Mouse (Mus musculus) adrenal gland (tissue): ENCODE results near the gene Sbk2.
"Not testable (repeated sequence)": the region's sequence is repeated elsewhere in the genome, so short reads cannot be mapped to it uniquely, and the experiment has no call there.

Experiments
- intact Hi-C: fragments of 180-260 bp; cut with DNase I; formaldehyde crosslinking; loops from one replicate; pipeline ENCODE4 v1.15.1; 2025
- long read RNA-seq, 2 experiments: library from polyadenylated mRNA; unstranded; transcript quantifications; one replicate each; pipeline ENCODE4 v2.0.0; 2020; ENCODE audit warnings: borderline replicate concordance in 1 of 2; ENCODE audit not compliant: insufficient replicate concordance in 1 of 2

Gene Sbk2
- long read RNA-seq, experiment 1, result 0 reads
- long read RNA-seq, experiment 2, result 0 reads

DNA sequence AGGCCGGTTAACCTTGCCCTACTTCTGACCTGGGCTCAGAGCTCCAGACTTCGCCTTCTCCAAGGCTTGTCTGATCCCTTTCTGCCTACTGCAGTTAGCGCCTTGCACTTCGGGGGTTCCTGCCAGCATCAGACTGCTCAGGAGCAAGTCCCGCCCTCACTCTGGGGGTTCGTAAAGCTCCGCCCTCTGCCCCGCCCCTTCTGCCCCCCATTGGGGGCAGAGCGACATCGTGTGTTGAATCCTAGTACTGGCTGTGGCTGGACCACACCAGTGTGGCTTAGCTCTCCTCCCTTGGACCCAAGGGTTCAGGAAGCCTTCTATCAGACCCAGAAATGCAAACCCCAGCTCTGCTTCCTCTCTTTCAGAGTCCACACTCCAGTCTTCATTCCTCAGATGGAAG lies at the start of gene Sbk2:
Sbk2 (minus strand) TSS at position 135 of the 400 bp plus-strand sequence.
- intact Hi-C loops, result loop anchor here (2.0 kb wide), 1 partner anchor 21 kb away; no protein-coding TSS in a partner anchor

DNA sequence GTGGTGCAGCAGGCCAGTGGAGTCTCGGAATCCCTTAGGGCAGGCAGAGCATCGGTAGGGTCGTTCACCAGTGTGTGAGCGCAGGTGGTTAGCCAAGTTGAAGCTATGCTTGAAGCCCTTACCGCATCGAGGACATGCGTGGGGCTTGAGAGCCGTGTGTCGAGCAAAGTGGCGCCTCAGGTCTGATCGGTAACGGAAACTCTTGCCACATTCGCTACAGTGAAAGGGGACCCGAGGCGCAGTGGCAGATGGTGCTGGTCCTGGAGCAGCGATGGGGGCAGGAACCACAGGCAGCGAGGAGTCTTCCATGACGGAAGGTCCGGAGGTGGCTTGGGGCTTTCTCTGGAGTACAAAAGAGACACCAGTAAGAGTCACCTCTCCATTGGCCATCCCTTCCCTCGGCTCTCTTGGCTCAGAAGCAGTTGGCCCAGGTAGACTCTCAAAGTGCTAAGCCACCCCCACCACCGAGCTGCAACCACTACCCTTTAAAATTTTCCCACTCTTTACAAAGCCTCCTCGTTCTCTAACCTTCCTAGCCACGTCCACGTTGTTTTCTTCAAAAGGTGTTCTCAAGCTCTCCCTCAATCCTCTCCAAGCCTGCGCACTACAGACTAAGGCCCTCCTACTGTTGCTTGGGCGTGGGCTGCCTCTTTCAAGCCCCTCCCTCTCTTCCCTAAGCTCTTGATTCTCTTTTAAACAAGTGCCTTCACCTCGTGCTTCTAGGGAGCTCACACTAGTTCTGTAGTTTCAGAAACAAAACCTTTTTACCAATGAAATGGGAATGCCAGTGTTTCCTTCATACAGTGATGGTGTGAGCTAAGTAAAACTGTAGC lies 48.7 kb upstream of the Sbk2 start:
- intact Hi-C loops, result no loop called here

DNA sequence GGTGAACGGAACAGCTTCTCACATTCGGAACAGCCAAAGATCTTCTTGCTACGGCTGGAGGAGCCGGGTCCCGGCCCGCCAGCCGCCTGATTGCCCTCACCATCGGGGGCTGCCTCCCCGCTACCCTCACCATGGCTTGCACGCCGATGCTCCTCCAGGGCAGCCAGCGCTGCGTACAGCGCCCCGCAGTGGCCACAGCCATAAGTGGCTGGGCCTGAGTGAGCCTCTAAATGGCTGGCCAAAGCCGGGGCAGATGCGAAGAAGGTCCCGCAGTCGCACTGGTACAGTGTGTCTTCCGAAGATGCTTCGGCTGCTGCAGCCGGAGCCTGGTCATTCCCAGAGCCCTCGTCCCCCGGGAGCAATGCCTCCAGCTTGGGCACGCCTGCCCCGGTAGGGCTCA lies 44.0 kb upstream of the Sbk2 start:
- intact Hi-C loops, result no loop called here

DNA sequence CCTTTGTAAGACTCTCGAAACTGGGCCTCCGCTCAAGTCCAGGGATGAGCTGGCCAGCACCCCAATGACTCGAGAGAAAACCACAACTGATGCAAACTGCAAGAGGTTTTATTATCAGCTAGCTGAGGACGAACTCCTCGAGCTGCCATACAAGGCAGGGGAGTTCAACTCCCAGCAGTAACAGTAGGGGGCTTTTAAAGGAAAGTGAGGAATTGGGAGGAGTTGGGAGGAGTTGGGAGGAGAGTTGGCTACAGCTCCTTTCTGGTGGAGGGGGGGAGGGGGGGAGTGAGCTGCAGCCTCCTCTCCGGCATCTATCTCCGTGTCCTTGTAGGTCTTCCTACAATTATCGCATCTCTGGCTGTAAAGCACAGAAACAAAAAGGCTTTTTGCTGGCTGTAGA lies 38.7 kb upstream of the Sbk2 start:
- intact Hi-C loops, result not testable (repeated sequence)

DNA sequence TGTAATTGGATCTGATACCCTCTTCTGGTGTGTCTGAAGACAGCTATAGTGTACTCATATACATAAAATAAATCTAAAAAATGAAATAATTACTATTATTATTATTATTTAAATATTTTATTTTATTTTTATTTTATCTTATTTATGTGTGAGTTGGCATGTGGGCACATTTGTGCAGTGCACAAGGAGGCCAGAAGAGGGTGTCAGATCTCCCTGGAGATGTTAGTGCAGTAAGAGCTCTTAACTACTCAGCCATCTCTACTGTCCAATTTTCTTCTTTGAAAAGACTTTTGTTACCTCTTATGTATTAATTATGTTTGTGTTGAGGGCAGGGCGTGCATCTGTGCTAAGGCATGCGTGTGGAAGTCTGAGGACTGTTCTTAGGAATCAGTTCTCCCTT lies 35.7 kb upstream of the Sbk2 start:
- intact Hi-C loops, result loop anchor here (5.0 to 10.0 kb wide), 2 partner anchors 52 to 55 kb away; partner anchors contain the start of gene Zfp580

DNA sequence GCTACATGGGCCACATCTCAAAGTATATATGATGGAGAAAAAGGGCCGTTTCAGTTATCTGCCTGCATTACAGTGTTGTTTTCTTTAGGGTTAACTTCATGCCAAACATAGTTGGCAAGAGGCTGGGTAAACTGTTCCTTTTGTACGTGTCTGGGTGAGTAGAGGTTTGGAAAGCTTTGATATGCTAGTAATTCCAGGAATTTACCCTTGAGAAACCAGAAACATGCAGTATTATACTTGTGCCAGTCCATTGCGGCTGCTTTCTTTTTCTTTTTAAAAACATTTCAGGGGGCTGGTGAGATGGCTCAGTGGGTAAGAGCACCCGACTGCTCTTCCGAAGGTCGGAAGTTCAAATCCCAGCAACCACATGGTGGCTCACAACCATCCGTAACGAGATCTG lies 32.7 kb upstream of the Sbk2 start:
- intact Hi-C loops, result loop anchor here (5.0 to 10.0 kb wide), 2 partner anchors 52 to 55 kb away; partner anchors contain the start of gene Zfp580

DNA sequence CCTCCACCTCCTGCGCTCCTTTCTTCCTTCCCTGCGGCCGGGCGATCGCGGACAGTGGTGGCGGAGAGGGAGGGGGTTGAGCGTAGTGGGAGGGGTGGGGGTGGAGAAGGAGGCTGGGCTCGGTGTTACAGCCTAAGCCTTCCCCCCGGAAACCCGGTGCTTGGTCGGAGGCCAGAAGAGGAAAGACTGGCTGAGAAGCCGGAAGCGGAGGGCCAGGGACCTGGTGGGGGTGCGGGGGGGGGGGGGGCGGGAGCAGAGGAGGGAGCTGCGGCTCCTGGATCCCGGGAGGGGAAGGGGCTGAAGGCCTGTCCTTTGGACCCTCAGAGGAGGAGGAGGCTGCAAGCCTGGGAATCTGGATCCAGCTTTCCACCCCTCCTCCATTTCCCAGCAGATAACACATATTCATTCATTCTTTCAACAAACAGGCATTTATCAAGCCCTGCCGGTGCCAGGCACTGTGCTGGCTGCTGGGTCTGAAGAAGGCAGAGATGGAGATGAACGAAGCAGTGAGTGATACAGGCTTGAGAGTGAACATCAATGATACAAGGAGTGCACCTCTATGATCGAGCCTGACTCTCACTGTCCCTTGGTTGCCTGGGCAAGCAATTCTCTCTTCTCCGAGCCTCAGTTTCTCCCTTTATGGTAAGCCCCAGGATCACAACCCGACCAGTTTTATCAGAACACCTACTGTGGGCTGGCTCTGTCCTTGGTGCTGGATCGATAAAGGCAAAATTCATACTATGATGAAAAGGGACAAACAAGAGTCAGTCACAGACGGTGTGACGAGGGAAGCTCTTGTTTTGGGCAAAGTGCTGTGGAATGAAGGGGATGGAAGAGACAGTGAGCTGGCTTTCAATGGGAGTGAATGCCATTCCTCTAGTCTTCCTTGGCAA lies 32.0 kb upstream of the Sbk2 start, which contains the start of gene Zfp579:
Zfp579 (minus strand) TSS at position 156 of the 893 bp plus-strand sequence.
- intact Hi-C loops, result loop anchor here (5.0 to 10.0 kb wide), 2 partner anchors 51 to 56 kb away; partner anchors contain the start of gene Zfp580

DNA sequence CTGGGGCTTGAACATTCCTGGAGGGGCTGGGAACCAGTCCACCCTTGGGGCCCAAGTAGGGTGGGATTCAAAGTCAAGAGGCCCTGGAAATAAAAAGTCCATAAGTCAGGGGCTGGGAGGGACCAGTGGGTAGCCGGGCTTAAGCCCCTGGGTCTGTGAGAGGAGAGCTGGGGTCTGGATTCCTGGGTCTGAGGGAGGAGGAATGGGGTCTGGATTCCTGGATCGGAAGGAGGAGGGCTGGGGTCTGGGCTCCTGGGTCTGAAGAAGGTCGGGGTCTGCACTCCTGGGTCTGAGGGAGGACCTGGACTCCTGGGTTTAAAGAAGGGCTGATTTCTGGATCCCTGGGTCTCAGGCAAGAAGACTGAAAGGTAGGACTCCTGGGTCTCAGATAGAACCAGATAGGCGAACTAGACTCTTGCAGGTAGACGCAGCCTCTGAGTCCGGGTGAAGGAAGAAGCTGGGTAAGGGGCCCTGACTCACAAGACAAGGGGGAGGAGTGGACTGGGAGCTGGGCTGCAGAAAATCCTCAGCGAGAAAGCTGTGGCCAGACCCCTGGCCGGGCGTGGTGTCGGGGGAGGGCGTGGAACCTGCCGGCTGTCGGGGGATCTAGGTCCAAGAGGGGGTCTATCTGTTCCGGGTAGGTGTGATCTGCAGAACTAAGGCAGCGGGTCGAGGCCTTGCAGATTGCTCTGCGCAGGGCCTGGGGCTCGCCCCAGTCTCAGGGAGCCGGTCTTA lies 31.2 kb upstream of the Sbk2 start:
- intact Hi-C loops, result loop anchor here (5.0 to 10.0 kb wide), 2 partner anchors 51 to 57 kb away; partner anchors contain the start of gene Zfp580

DNA sequence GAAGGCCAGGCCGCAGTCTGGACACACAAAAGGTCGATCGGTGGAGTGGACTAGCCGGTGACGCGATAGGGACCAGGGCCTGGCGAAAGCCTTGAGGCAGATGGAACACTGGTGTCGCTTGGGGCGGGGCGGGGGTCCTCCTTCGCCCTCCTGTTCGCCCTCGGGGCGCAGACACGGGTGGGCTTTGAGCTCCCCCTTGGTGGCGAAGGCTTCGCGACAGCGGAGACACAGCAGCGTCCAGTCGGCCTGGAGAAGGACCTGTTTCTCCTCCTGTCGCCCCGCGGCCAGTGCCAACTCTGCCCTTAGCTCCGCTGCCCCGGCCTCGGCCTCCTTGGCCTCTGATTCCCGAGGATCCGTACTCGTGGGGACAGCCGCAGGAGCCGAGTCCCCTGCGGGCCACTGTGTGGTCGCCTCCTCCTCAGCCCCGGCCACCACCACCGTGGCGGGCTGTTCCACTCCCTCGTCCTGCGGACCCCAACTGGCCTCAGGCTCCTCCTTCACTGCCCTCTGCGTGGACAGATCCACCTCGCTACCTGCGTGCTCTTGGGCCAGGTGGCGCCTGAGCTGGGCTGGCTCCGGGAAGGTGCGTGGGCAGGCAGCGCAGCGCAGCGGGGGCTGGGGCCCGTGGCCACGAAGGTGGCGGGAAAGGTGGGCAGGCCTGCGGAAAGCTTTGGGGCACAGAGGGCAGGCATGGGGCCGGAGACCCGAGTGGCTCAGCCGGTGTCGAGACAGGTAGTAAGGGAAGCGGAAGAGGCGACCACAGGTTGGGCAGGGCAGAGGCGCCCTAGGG lies 30.0 kb upstream of the Sbk2 start:
- intact Hi-C loops, result loop anchor here (10.0 kb wide), 1 partner anchor 49 kb away; no protein-coding TSS in a partner anchor

DNA sequence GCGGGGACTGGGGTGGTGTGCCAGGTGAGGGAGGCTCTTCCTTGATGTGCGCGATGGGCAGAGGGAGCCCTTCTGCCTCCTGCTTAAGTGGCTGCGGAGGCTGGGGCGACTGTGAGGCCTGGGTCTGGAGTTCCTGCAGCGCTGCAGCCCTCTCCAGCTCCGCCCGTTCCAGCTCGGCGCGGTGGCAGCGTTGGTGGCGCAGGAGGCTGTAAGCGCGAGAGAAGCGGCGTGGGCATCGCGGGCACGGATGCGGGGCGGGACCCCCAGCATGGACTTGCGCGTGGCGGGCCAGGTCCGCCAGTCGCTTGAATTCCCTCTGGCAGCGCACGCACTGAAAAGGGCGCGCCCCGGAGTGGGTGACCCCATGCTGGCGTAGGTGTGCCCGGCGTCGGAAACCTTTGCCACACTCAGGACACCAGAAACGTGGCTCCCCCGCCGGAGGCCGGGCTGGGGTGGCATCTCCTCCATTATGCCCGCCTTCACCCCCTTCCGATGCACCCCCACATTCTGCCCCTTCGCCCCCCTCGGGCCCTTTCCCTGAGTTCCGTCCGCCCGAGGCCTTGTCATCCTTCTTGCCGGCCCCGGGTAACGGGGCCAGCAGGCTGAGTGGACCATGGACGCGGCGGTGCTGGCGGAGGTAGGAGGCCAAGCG lies 29.3 kb upstream of the Sbk2 start:
- intact Hi-C loops, result loop anchor here (10.0 kb wide), 1 partner anchor 49 kb away; no protein-coding TSS in a partner anchor

DNA sequence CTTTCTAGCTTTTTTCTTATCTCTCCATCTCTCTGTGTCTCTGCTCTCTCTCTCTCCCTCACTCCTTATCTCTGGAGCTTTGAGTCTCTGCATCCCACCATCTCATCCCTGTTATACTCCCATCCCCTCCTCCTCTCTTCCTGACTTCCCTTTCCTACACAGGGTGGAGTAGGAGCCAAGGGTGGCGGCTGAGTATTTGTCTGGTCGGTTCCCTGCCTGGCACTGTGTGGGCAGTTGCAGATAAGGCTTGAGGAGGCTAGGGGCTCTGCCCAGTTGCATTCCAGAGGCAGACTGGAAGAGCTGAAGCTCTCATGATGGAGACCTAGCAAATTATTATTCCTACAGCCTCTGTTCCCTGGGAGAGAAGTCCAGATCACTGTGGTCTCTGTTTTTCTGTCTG lies 24.0 kb upstream of the Sbk2 start:
- intact Hi-C loops, result no loop called here

DNA sequence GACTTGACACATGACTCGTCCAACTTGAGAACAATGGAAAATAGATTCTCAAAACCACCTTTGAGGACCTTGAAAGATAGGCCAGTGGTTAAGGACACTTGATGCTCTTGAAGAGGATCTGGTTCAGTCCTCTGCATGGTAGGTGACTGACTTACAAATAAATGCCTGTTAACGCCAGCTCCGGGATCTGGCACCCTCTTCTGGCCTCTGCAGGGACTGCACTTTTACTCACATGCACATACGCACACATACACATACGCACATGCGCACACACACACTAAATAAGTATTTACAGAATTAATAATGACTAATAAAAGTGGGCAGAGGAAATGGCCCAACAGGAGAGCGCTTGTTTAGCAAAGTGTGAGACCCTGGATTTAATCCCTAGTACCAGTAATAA lies 12.6 kb upstream of the Sbk2 start:
- intact Hi-C loops, result no loop called here

DNA sequence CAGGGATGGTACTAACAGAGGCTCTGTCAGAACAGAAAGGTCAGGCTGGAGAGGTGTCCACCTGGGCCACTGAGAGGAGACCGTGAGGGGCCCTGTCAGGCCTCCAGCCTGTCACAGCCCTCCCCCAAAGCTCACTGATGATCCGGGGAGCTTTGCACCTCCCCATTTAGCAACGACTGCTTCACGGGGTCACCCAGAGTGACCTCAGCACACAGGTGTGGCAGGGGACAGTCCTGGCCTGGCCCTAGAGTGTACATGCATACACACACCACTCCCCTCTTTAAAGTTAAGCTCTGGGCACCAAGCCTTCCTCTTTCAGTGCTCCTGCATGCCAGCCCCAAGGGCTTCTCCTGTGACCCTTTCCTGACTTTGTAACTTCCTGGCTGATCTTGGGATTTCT lies 11.2 kb upstream of the Sbk2 start:
- intact Hi-C loops, result no loop called here

DNA sequence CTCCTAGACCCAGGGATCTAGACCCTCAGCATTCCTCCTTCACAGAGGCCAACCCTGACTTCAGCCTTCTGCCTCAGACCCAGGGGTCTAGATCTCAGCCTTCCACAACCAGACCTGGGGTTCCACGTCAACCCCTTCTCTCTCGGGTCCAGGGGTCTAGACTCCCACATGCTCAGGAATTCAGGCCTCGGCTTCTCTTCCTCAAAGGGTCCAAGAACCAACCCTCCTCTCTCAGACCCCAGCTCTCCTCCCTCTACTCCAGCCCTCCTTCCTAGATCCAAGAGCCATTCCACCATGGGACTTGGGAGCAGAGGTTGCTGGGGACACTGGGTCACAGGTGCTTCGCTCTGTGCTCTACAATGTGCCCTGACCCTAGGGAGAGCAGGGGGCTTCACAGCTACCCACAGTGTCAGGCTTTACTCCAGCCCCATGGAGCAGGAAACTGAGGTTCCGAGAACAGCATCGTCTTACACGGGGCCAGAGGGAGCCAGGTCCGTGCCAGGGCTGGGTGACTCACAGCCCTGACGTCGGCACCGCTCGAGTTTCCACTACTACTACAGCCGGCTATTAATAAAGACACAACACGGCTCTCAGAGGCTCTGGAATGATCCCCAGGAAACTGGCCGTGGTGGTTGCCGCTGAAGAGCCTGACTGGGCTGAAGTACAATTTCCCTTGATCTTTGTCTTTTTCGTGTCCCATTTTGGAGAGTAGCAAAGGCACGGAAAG lies 8.3 kb upstream of the Sbk2 start:
- intact Hi-C loops, result no loop called here

DNA sequence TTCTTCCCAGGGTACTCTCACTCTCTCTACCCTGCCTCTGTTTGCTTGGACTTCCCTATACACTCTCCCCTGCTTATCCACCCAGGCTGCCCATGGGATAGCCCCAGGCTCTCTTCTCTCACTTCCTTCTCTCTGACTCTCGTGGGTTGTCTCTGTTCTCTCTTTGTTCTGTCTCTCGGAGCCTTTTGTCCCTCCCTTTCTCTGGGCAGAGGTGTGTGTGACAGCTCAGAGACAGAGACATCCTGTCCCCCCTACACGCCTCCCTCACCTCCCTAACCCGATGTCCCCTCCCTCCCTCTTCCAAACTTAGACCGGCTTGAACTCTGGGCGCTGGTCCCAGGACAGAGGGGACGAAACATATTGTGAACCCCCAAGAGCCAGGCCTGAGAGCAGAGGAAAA lies 7.5 kb upstream of the Sbk2 start:
- intact Hi-C loops, result no loop called here

DNA sequence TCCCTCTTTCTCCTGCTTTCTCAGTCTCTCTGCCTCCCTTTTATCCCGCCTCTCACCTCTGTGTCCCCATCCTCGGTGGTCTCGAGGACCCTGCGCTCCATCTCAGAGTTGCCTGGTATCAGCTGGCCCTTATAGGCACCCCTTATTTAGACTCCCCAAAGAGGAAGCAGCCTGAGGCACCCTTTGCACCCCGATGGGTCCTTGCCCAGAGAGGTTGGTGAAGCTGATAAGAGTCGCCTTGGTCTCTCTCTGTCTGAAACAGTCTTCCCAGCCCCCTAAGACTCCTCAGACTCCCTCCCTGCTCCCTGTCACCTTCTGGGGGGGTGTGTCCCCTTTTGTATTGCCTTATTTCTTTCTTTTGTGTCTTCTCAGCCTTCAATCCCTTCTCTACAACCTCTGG lies 6.9 kb upstream of the Sbk2 start, which contains the start of gene Sbk3:
Sbk3 (minus strand) TSS at position 101 of the 400 bp plus-strand sequence.
- intact Hi-C loops, result no loop called here

DNA sequence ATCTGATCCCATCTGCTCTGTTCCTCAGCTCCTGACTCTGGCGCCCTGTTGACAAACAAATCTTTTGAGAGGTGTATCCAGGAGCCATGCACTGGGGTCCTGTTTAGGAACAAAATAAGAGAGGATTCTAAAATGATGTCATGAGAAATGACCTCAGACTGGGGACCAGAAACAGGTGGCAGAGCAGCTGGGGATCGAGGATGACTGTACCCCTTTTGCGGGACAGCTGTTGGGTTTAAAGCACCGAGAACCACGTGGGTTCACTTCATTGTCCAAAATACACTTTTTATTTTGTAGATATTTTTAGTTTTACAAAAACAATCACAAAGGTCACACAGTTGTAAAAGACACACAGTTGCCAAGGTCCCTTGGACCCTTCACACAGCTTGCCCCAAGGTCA lies 782 bp upstream of the Sbk2 start:
- intact Hi-C loops, result loop anchor here (2.0 kb wide), 1 partner anchor 22 kb away; no protein-coding TSS in a partner anchor

DNA sequence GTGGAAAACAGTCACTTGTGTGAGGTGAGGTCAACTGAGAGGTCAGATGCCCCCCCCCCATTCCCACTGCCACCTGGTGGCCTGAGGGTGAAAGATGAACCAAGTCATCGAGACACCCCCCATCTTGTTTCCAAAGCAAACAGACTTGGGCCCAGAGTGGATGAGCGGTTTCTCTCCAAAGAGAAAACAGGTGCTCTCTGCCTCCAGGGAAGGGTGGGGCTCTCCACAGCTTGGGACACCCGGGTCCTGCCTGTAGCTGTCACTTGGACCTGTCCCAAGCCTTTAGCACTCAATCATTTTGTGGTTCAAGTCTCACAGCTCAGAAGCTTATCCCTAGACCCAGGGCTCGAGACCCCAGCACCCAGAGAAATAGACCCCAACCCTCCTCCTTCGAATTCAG lies 679 bp downstream of the Sbk2 start:
- intact Hi-C loops, result no loop called here

DNA sequence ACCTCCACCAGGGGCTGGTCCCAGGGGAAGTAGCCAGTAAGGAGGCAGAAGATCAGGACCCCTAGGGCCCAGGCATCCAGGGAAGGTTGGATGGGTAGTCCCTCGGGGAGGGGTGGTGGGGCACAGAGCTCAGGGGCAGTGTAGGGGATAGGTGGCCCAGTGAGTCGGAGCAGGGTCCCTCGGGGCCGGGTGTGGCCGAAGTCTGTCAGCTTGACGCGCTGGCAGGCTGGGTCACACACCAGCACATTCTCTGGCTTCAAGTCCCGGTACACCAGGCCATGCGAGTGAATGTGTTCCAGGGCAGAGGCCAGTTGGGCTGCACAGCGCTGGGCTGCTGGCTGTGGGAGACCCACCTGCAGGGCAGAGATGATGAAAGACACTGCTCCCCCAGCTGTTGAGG lies 6.8 kb downstream of the Sbk2 start:
- intact Hi-C loops, result no loop called here
